Comparison of ENCODE assay signal across 8 mouse cellular contexts in genomic region chr6:37419445-37419941, GRCm38 (mm10). TPM values are rescaled to one million over a fixed set of nuclear protein-coding genes. Genes with fewer than 3 reads are reported as not detected.
DNase-seq lines count a peak whose midpoint lies in the region; ATAC-seq and TF ChIP-seq lines count a peak whose summit lies in the region.

No protein-coding gene starts in this region.

- peak; percentile 59 for DNase-seq in lung, embryonic 14.5 days
- DNase-seq in lung, adult 18-20 months, result no peak
- DNase-seq in layer of hippocampus, adult 2 months (ENCODE audit: low spot score in 2 of 2), result peak; percentile 74 to 87
- DNase-seq in cerebellum, adult 11 months, result no peak
- no peak for DNase-seq in cerebellum, adult 9-11 months

- TF ChIP-seq CTCF in lung, embryonic 14.5 days (IDR thresholded peaks at IDR 0.05; ENCODE audit: low read depth), result no peak
- no peak for TF ChIP-seq CTCF in layer of hippocampus, adult 2 months (conservative IDR thresholded peaks at IDR 0.05)

- H3K4me2 ChIP-seq in lung, embryonic 14.5 days, result peak overlapping the region; percentile 0; the same call in 1 of the 2 replicates
- no peak overlapping the region for H3K4me2 ChIP-seq in embryonic facial prominence, embryonic 12.5 days (replicated peaks)
- H3K4me2 ChIP-seq in heart, embryonic 11.5 days, result no peak overlapping the region
- peak overlapping the region; percentile 20; the same call in 1 of the 2 replicates for H3K4me2 ChIP-seq in neural tube, embryonic 15.5 days

- no peaks in the 10 kb centered on the region for H3K9me3 ChIP-seq in lung, embryonic 14.5 days (ENCODE audit: low read depth, low read length)
- no peaks in the 10 kb centered on the region for H3K9me3 ChIP-seq in embryonic facial prominence, embryonic 12.5 days
- H3K9me3 ChIP-seq in heart, embryonic 11.5 days (replicated peaks; ENCODE audit: control insufficient read depth, low read length), result no peaks in the 10 kb centered on the region
- no peaks in the 10 kb centered on the region for H3K9me3 ChIP-seq in neural tube, embryonic 15.5 days (replicated peaks)

- H3K36me3 ChIP-seq in lung, embryonic 14.5 days (ENCODE audit: insufficient read depth), result peaks cover 10% of the 10 kb centered on the region
- H3K36me3 ChIP-seq in embryonic facial prominence, embryonic 12.5 days, result peaks cover 4% of the 10 kb centered on the region; the same call in 1 of the 2 replicates
- 0 out of 2 replicates have a peak, but pooled peaks cover under 1% of the 10 kb centered on the region for H3K36me3 ChIP-seq in heart, embryonic 11.5 days (ENCODE audit: control insufficient read depth, insufficient read depth, low read length)
- no peaks in the 10 kb centered on the region for H3K36me3 ChIP-seq in neural tube, embryonic 15.5 days

- H3K4me3 ChIP-seq in lung, embryonic 14.5 days (ENCODE audit: low read depth, low read length), result no peak overlapping the region
- H3K4me3 ChIP-seq in embryonic facial prominence, embryonic 12.5 days, result no peak overlapping the region
- no peak overlapping the region for H3K4me3 ChIP-seq in heart, embryonic 11.5 days (ENCODE audit: low read depth, low read length)
- H3K4me3 ChIP-seq in layer of hippocampus, adult 2 months, result peak overlapping the region; percentile 26; the same call in 1 of the 2 replicates
- no peak overlapping the region for H3K4me3 ChIP-seq in neural tube, embryonic 15.5 days (replicated peaks)

- no peaks in the 10 kb centered on the region for H3K27me3 ChIP-seq in lung, embryonic 14.5 days (ENCODE audit: insufficient read depth, low read length)
- H3K27me3 ChIP-seq in embryonic facial prominence, embryonic 12.5 days, result no peaks in the 10 kb centered on the region
- no peaks in the 10 kb centered on the region for H3K27me3 ChIP-seq in heart, embryonic 11.5 days (ENCODE audit: control insufficient read depth, insufficient read depth, low read length)
- no peaks in the 10 kb centered on the region for H3K27me3 ChIP-seq in neural tube, embryonic 15.5 days (replicated peaks)

- WGBS in lung, embryonic 14.5 days, result 53% methylated on average over 17 of the region's 17 CpGs
- 62% methylated on average over 17 of the region's 17 CpGs for WGBS in embryonic facial prominence, embryonic 12.5 days
- 65% methylated on average over 17 of the region's 17 CpGs for WGBS in heart, embryonic 11.5 days (ENCODE audit: insufficient replicate concordance)
- WGBS in neural tube, embryonic 15.5 days, result 73% methylated on average over 17 of the region's 17 CpGs

- peak overlapping the region; percentile 69; the same call in 1 of the 2 replicates for H3K27ac ChIP-seq in lung, embryonic 14.5 days (ENCODE audit: low read depth)
- H3K27ac ChIP-seq in embryonic facial prominence, embryonic 12.5 days, result peak overlapping the region; percentile 82
- H3K27ac ChIP-seq in heart, embryonic 11.5 days (ENCODE audit: low read depth, low read length), result peak overlapping the region; percentile 79
- peak overlapping the region; percentile 91 for H3K27ac ChIP-seq in layer of hippocampus, adult 2 months
- peak overlapping the region; percentile 56 for H3K27ac ChIP-seq in neural tube, embryonic 15.5 days (replicated peaks)

- no peak overlapping the region for H3K9ac ChIP-seq in lung, embryonic 14.5 days
- no peak overlapping the region for H3K9ac ChIP-seq in embryonic facial prominence, embryonic 12.5 days
- H3K9ac ChIP-seq in heart, embryonic 11.5 days (ENCODE audit: low read depth, low read length), result peak overlapping the region; percentile 43
- H3K9ac ChIP-seq in neural tube, embryonic 15.5 days (replicated peaks), result no peak overlapping the region

- peaks cover 40% of the 10 kb centered on the region for H3K4me1 ChIP-seq in lung, embryonic 14.5 days (ENCODE audit: insufficient read depth)
- peaks cover 43% of the 10 kb centered on the region for H3K4me1 ChIP-seq in embryonic facial prominence, embryonic 12.5 days
- H3K4me1 ChIP-seq in heart, embryonic 11.5 days (ENCODE audit: control insufficient read depth, insufficient read depth, low read length), result peaks cover 82% of the 10 kb centered on the region
- peaks cover 13% of the 10 kb centered on the region for H3K4me1 ChIP-seq in neural tube, embryonic 15.5 days

- no peak for ATAC-seq in lung, embryonic 14.5 days (ENCODE audit: insufficient read depth)
- no peak for ATAC-seq in embryonic facial prominence, embryonic 12.5 days (ENCODE audit: insufficient number of reproducible peaks, insufficient read depth, low FRiP score, low TSS enrichment)
- ATAC-seq in heart, embryonic 11.5 days (replicated peaks; ENCODE audit: insufficient number of reproducible peaks, low FRiP score, low TSS enrichment), result no peak
- no peak for ATAC-seq in neural tube, embryonic 15.5 days (ENCODE audit: low FRiP score)

RNA-seq across cellular contexts. Expression of gene Creb3l2, which starts 22.5 kb away (rescaled TPM):
- polyA plus RNA-seq in lung, embryonic 14.5 days (2014; fragmentation: Nextera tagmentation; extraction: Ambion mirVana), result 33.1 and 35.6 TPM in 2 replicates
- 24.9 and 25.6 TPM in 2 replicates for polyA plus RNA-seq in embryonic facial prominence, embryonic 12.5 days (2016; fragmentation: Nextera tagmentation; extraction: Ambion mirVana)
- polyA plus RNA-seq in heart, embryonic 11.5 days (2014; fragmentation: Nextera tagmentation; extraction: Ambion mirVana), result 42.9 and 52.9 TPM in 2 replicates
- total RNA-seq in layer of hippocampus, adult 2 months (2021), result 1 to 10 TPM; 8.3 to 9.8 TPM
- polyA plus RNA-seq in neural tube, embryonic 15.5 days (2015; fragmentation: Nextera tagmentation; extraction: Ambion mirVana), result 4.1 and 7.3 TPM in 2 replicates

Comparison
In these comparisons a context has a peak if more than half of its experiments do, and no peak if none do; other contexts are left out.
1. DNase-seq: peak in lung, embryonic 14.5 days (single experiment) and layer of hippocampus, adult 2 months (2 of 2); none in lung, adult 18-20 months (0 of 2), cerebellum, adult 11 months (single experiment) and cerebellum, adult 9-11 months (single experiment).
2. H3K4me2 ChIP-seq: peak in lung, embryonic 14.5 days (single experiment) and neural tube, embryonic 15.5 days (single experiment); none in embryonic facial prominence, embryonic 12.5 days (single experiment) and heart, embryonic 11.5 days (single experiment).
3. Peak in every context shown above with its lines, with median percentiles within 50 percentile points of each other: H3K27ac ChIP-seq.